Mouse (Mus musculus) intestine, embryonic 16.5 days (tissue): ENCODE data around the gene Cdh4. TPM values are rescaled to one million over a fixed set of nuclear protein-coding genes. Genes with fewer than 3 reads are reported as not detected.

Experiments used
- ATAC-seq: fragments of 200-750 bp; cut with Nextera tagmentation; 2 replicates; pipeline ENCODE4 v1.8.0; 2017; ENCODE audit warnings: moderate TSS enrichment, moderate library complexity
- H3K27ac ChIP-seq: fragments of 300-500 bp; sonication (generic); 2 replicates; pipeline ENCODE4 v1.5.1; 2014; ENCODE audit warnings: mild to moderate bottlenecking, low read length
- H3K27me3 ChIP-seq: fragments of 300-500 bp; sonication (generic); replicated peaks from 2 replicates; pipeline ENCODE4 v1.6.1; 2014; ENCODE audit warnings: low read length, control low read depth, mixed read lengths; ENCODE audit not compliant: control insufficient read depth, insufficient read depth
- H3K36me3 ChIP-seq: fragments of 300-500 bp; sonication (generic); 2 replicates; pipeline ENCODE4 v1.6.1; 2014; ENCODE audit warnings: low read length, control low read depth; ENCODE audit not compliant: control insufficient read depth, insufficient read depth
- H3K4me1 ChIP-seq: fragments of 300-500 bp; sonication (generic); 2 replicates; pipeline ENCODE4 v1.6.1; 2014; ENCODE audit warnings: low read length, control low read depth, mixed read lengths; ENCODE audit not compliant: control insufficient read depth, insufficient read depth
- H3K4me2 ChIP-seq: fragments of 300-500 bp; sonication (generic); 2 replicates; pipeline ENCODE4 v1.6.1; 2014; ENCODE audit warnings: low read depth, low read length, control low read depth
- H3K4me3 ChIP-seq: fragments of 300-500 bp; sonication (generic); 2 replicates; pipeline ENCODE4 v1.5.1; 2014; ENCODE audit warnings: mild to moderate bottlenecking, low read length
- H3K9ac ChIP-seq: fragments of 300-500 bp; sonication (generic); 2 replicates; pipeline ENCODE4 v1.6.1; 2014; ENCODE audit warnings: low read depth, low read length
- H3K9me3 ChIP-seq: fragments of 300-500 bp; sonication (generic); 2 replicates; pipeline ENCODE4 v1.6.1; 2016; ENCODE audit warnings: low read length, control low read depth; ENCODE audit not compliant: control insufficient read depth
- WGBS: fragments of 180-500 bp; shearing (Covaris S2); extraction: QIAGEN DNeasy Blood & Tissue Kit; methylation state at CpG from one replicate; pipeline ENCODE4 v1.1.7; 2014; 5-methylcytosine and 5-hydroxymethylcytosine counted together
- polyA plus RNA-seq: library from polyadenylated mRNA; unstranded; fragments of >200 nt; fragmentation: Nextera tagmentation; extraction: Ambion mirVana; gene quantifications from 2 replicates; pipeline ENCODE4 v1.2.1, GENCODE M21; 2015

Cdh4 gene
- polyA plus RNA-seq, 1 experiment from 2014 or later = 2.2 TPM

- H3K27ac ChIP-seq = no peak overlapping the region
- no peak overlapping the region for H3K9ac ChIP-seq
- no peaks in the 10 kb centered on the region for H3K9me3 ChIP-seq
- WGBS = 33% methylated on average over 9 of the region's 9 CpGs
- no peak overlapping the region for H3K4me3 ChIP-seq
- H3K4me1 ChIP-seq = no peaks in the 10 kb centered on the region
- H3K4me2 ChIP-seq = no peak overlapping the region
- H3K27me3 ChIP-seq = no peaks in the 10 kb centered on the region; the same call in 1 of the 2 replicates
- no peaks in the 10 kb centered on the region for H3K36me3 ChIP-seq
- peak; percentile 78 for ATAC-seq
These were observed 97.5 kb downstream of the Cdh4 start for GRCm38 (mm10) chr2:179539532-179540245.

GRCm38 (mm10) chr2:179541096-179541495 lies 98.9 kb downstream of the Cdh4 start:
- Histone ChIP-seq H3K9me3 (peaks cover 2% of the 10 kb centered on the region; the same call in 1 of the 2 replicates), H3K27ac (no peak overlapping the region), H3K9ac (no peak overlapping the region), H3K4me1 (no peaks in the 10 kb centered on the region), H3K4me2 (no peak overlapping the region), H3K4me3 (no peak overlapping the region), H3K36me3 (no peaks in the 10 kb centered on the region), H3K27me3 (no peaks in the 10 kb centered on the region; the same call in 1 of the 2 replicates)
- WGBS = 92% methylated on average over 4 of the region's 4 CpGs
- no peak for ATAC-seq

GRCm38 (mm10) chr2:179547627-179548026 lies 105.4 kb downstream of the Cdh4 start:
- peaks cover 2% of the 10 kb centered on the region; the same call in 1 of the 2 replicates for H3K9me3 ChIP-seq
- WGBS = 86% methylated on average over 5 of the region's 5 CpGs
- ATAC-seq = no peak
- no peaks in the 10 kb centered on the region for H3K4me1 ChIP-seq
- H3K4me3 ChIP-seq = no peak overlapping the region
- no peaks in the 10 kb centered on the region for H3K27me3 ChIP-seq
- no peak overlapping the region for H3K9ac ChIP-seq
- H3K27ac ChIP-seq = no peak overlapping the region
- H3K36me3 ChIP-seq = no peaks in the 10 kb centered on the region
- no peak overlapping the region for H3K4me2 ChIP-seq

GRCm38 (mm10) chr2:179555928-179556327 lies 113.7 kb downstream of the Cdh4 start:
- 74% methylated on average over 4 of the region's 4 CpGs for WGBS
- H3K9me3 ChIP-seq = no peaks in the 10 kb centered on the region
- no peaks in the 10 kb centered on the region for H3K36me3 ChIP-seq
- no peak overlapping the region for H3K4me2 ChIP-seq
- no peak overlapping the region for H3K4me3 ChIP-seq
- no peaks in the 10 kb centered on the region for H3K27me3 ChIP-seq
- H3K9ac ChIP-seq = no peak overlapping the region
- ATAC-seq = no peak
- H3K4me1 ChIP-seq = no peaks in the 10 kb centered on the region
- no peak overlapping the region for H3K27ac ChIP-seq

GRCm38 (mm10) chr2:179562350-179562749 lies 120.1 kb downstream of the Cdh4 start:
- H3K9me3 ChIP-seq = no peaks in the 10 kb centered on the region
- H3K4me3 ChIP-seq = no peak overlapping the region
- no peaks in the 10 kb centered on the region for H3K4me1 ChIP-seq
- no peak overlapping the region for H3K27ac ChIP-seq
- no peak for ATAC-seq
- no peak overlapping the region for H3K9ac ChIP-seq
- WGBS = 76% methylated on average over 2 of the region's 2 CpGs
- no peaks in the 10 kb centered on the region for H3K36me3 ChIP-seq
- H3K4me2 ChIP-seq = no peak overlapping the region
- H3K27me3 ChIP-seq = no peaks in the 10 kb centered on the region

- WGBS = 11% methylated on average over 12 of the region's 12 CpGs
- H3K4me2 ChIP-seq = no peak overlapping the region
These were observed 123.4 kb downstream of the Cdh4 start for GRCm38 (mm10) chr2:179565611-179566010.

GRCm38 (mm10) chr2:179567886-179568285 lies 125.7 kb downstream of the Cdh4 start:
- no peak overlapping the region for H3K9ac ChIP-seq
- WGBS = 91% methylated on average over 8 of the region's 8 CpGs
- H3K36me3 ChIP-seq = no peaks in the 10 kb centered on the region
- no peaks in the 10 kb centered on the region for H3K9me3 ChIP-seq
- no peak overlapping the region for H3K4me2 ChIP-seq
- no peak overlapping the region for H3K27ac ChIP-seq
- H3K4me1 ChIP-seq = no peaks in the 10 kb centered on the region
- no peaks in the 10 kb centered on the region for H3K27me3 ChIP-seq
- no peak for ATAC-seq
- H3K4me3 ChIP-seq = no peak overlapping the region

More at GRCm38 (mm10) chr2:179565611-179566010, 123.4 kb downstream of the Cdh4 start:
- no peaks in the 10 kb centered on the region for H3K27me3 ChIP-seq
- no peak for ATAC-seq
- no peak overlapping the region for H3K4me3 ChIP-seq
- no peak overlapping the region for H3K27ac ChIP-seq
- H3K9me3 ChIP-seq = no peaks in the 10 kb centered on the region
- H3K9ac ChIP-seq = no peak overlapping the region
- H3K4me1 ChIP-seq = no peaks in the 10 kb centered on the region
- H3K36me3 ChIP-seq = no peaks in the 10 kb centered on the region

GRCm38 (mm10) chr2:179569171-179569570 lies 126.9 kb downstream of the Cdh4 start:
- Histone ChIP-seq H3K9ac (no peak overlapping the region), H3K4me2 (no peak overlapping the region), H3K27ac (no peak overlapping the region), H3K4me3 (no peak overlapping the region), H3K27me3 (no peaks in the 10 kb centered on the region), H3K36me3 (no peaks in the 10 kb centered on the region), H3K4me1 (no peaks in the 10 kb centered on the region), H3K9me3 (no peaks in the 10 kb centered on the region)
- WGBS = 32% methylated on average over 10 of the region's 10 CpGs
- ATAC-seq = no peak

- H3K9ac ChIP-seq = no peak overlapping the region
- H3K36me3 ChIP-seq = no peaks in the 10 kb centered on the region
- no peaks in the 10 kb centered on the region for H3K9me3 ChIP-seq
- no peak overlapping the region for H3K4me3 ChIP-seq
- no peaks in the 10 kb centered on the region for H3K4me1 ChIP-seq
- no peak overlapping the region for H3K4me2 ChIP-seq
- 27% methylated on average over 6 of the region's 6 CpGs for WGBS
- ATAC-seq = no peak
- no peak overlapping the region for H3K27ac ChIP-seq
- H3K27me3 ChIP-seq = no peaks in the 10 kb centered on the region
These were observed 129.0 kb downstream of the Cdh4 start for GRCm38 (mm10) chr2:179571175-179571769.
